Mouse (Mus musculus): ENCODE measurements around the gene Cacng6. TPM values are rescaled to one million over a fixed set of nuclear protein-coding genes. Genes with fewer than 3 reads are reported as not detected.
A peak's percentile ranks its signal among the peaks of the same experiment; 100 is the strongest.
"Not testable (repeated sequence)": the region's sequence is repeated elsewhere in the genome, so short reads cannot be mapped to it uniquely, and the experiment has no call there.

Gene Cacng6
- total and polyA plus RNA-seq, 2 experiments from 2014 or later = 0.20 TPM; not detected in 1

DNA sequence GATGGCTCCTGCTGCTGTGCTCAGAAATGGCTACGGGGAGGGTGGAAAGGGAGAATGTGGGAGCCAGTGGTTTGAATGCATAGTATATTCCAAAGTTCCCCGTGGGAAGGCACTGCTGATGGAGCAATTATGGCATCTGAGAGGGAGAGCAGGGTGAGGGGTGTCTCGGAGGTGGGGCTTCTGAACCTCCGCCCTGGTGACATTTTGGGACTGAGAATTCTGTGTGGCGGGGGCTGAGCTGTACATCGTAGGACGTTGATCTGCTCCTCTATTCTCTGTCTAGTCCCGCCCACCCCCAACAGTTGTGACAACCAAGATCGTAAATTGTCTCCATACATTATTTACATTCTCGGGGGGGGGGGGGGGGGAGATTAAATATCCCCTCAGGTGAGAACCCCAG, 26.6 kb upstream of the Cacng6 start:
- Histone ChIP-seq H3K36me3 (ENCODE audit: insufficient read depth, low read length) (peaks cover 2% of the 10 kb centered on the region; the same call in 1 of the 2 replicates), H3K4me2 (ENCODE audit: low read depth, low read length, poor library complexity, severe bottlenecking) (peak overlapping the region; percentile 15), H3K27ac (ENCODE audit: low read depth, low read length) (no peak overlapping the region), H3K27me3 (ENCODE audit: insufficient read depth, low read length) (no peaks in the 10 kb centered on the region), H3K9me3 (ENCODE audit: low read length) (no peaks in the 10 kb centered on the region), H3K4me1 (ENCODE audit: insufficient read depth, low read length) (peaks cover 7% of the 10 kb centered on the region), H3K9ac (replicated peaks; ENCODE audit: low read length, poor library complexity, severe bottlenecking) (no peak overlapping the region), H3K4me3 (ENCODE audit: low read depth, low read length) (no peak overlapping the region)
- ATAC-seq (ENCODE audit: low FRiP score) (no peak), DNase-seq (ENCODE audit: low spot score) (no peak)
- no peak for TF ChIP-seq CTCF (IDR thresholded peaks at IDR 0.05)
- 45% methylated on average over 10 of the region's 10 CpGs for WGBS

DNA sequence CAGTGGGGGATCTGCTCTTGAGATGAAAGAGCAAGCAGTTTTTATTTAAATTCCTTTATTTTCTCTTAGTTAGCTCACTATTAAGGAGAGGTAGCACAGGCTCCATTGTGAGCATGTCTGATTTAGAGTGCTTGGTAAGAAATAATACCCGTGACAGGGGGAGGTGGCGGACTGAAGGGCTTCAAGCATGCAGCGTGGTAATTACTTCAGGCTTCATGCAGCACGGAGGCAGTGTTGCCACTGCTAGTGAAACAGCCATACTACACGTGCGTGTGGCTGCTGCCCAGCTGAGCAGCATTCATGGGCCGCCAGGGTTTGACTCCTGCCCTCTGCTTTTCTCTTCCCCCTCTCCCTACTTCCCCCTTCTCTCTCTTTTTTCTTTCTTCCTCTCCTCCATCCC, 26.2 kb upstream of the Cacng6 start:
- Histone ChIP-seq H3K4me1 (ENCODE audit: insufficient read depth, low read length) (peaks cover 7% of the 10 kb centered on the region), H3K36me3 (ENCODE audit: insufficient read depth, low read length) (peaks cover 2% of the 10 kb centered on the region; the same call in 1 of the 2 replicates), H3K27me3 (ENCODE audit: insufficient read depth, low read length) (no peaks in the 10 kb centered on the region), H3K9me3 (ENCODE audit: low read length) (no peaks in the 10 kb centered on the region), H3K27ac (ENCODE audit: low read depth, low read length) (no peak overlapping the region), H3K4me3 (ENCODE audit: low read depth, low read length) (no peak overlapping the region), H3K9ac (replicated peaks; ENCODE audit: low read length, poor library complexity, severe bottlenecking) (no peak overlapping the region), H3K4me2 (ENCODE audit: low read depth, low read length, poor library complexity, severe bottlenecking) (peak overlapping the region; percentile 15; the same call in 1 of the 2 replicates)
- WGBS = 10% methylated on average over 7 of the region's 7 CpGs
- TF ChIP-seq CTCF (IDR thresholded peaks at IDR 0.05) = 0 out of 2 replicates have a peak, but pooled peaks have one; percentile 14
- ATAC-seq (ENCODE audit: low FRiP score) (no peak), DNase-seq (ENCODE audit: low spot score) (peak; percentile 7)

DNA sequence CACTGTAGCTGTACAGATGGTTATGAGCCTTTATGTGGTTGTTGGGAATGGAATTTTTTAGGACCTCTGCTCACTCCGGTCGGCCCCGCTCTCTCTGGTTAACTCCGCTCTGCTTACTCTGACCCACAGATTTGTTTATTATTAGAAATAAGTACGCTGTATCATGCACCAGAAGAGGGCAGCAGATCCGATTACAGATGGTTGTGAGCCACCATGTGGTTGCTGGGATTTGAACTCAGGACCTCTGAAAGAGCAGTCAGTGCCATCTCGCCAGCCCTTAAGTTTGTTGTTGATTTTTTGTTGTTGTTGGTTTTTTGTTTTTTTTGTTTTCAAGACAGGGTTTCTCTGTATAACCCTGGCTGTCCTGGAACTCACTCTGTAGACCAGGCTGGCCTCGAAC, 25.6 kb upstream of the Cacng6 start:
- H3K36me3 ChIP-seq (ENCODE audit: insufficient read depth, low read length); H3K4me2 ChIP-seq (ENCODE audit: low read depth, low read length, poor library complexity, severe bottlenecking); H3K9ac ChIP-seq (replicated peaks; ENCODE audit: low read length, poor library complexity, severe bottlenecking); ATAC-seq (ENCODE audit: low FRiP score); H3K4me1 ChIP-seq (ENCODE audit: insufficient read depth, low read length); H3K9me3 ChIP-seq (ENCODE audit: low read length); DNase-seq (ENCODE audit: low spot score); H3K4me3 ChIP-seq (ENCODE audit: low read depth, low read length); H3K27me3 ChIP-seq (ENCODE audit: insufficient read depth, low read length); H3K27ac ChIP-seq (ENCODE audit: low read depth, low read length): not testable (repeated sequence)
- WGBS = 92% methylated on average over 8 of the region's 8 CpGs

DNA sequence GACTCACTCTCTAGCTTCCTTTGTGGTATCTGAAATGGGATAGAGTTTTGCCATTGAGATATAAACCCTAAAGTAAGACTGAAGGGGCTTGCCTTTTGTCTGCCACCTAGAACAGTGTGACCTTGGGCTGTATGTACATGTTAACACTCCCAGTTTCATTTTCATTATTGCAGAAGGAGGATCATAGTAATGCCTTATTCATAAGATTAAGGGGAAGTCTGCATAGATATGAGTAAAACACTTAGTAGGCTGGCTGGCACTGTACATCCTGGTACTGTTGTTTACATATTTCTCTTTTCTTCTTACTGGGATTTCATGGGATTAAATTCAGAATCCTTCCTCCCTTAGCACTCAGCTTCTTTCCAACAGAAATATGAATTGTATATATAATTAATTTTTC, 24.1 kb upstream of the Cacng6 start:
- Histone ChIP-seq H3K27me3 (ENCODE audit: insufficient read depth, low read length) (no peaks in the 10 kb centered on the region), H3K4me3 (ENCODE audit: low read depth, low read length) (no peak overlapping the region), H3K9me3 (ENCODE audit: low read length) (no peaks in the 10 kb centered on the region), H3K4me2 (ENCODE audit: low read depth, low read length, poor library complexity, severe bottlenecking) (no peak overlapping the region), H3K27ac (ENCODE audit: low read depth, low read length) (no peak overlapping the region), H3K9ac (replicated peaks; ENCODE audit: low read length, poor library complexity, severe bottlenecking) (no peak overlapping the region), H3K4me1 (ENCODE audit: insufficient read depth, low read length) (peaks cover 4% of the 10 kb centered on the region; the same call in 1 of the 2 replicates), H3K36me3 (ENCODE audit: insufficient read depth, low read length) (peaks cover 2% of the 10 kb centered on the region; the same call in 1 of the 2 replicates)
- ATAC-seq (ENCODE audit: low FRiP score) = no peak
- no peak for DNase-seq (ENCODE audit: low spot score)
- TF ChIP-seq CTCF (IDR thresholded peaks at IDR 0.05) = no peak

DNA sequence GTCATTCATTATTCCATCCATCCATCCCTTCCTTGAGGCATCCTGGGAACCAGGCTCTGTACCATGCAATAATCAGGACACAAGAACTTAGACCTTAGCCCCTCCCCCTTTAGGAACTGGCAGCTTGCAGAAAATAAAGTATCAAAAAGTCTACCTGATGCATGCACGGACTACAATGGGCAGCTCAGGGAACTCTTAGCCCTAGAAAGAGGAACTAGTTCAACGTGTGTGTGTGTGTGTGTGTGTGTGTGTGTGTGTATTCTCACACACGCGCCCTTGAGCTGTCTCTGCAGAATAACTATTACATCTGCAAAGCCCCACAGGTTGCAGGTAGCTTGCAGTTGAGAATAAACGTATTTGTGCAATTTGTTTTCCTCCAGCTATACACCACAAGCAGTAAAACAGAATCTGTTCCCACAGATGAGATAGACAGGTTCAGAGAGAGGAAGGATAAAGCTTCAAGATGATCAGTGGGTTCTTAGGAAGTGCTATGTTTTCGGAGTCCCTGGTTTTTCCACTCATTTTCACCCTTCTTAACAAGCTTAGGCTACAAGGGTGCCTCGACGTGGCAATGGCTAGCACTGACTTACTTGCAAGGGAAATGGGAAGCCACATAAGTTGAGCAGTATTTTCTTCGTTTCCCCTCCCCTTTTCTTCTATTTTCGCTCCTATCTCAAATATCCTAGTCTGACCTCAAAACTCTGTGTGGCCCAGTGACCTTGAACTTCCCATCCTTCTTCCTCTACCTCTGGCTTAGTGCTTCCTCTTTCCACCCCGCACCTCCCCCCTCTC, 14.1 kb upstream of the Cacng6 start:
- H3K27me3 ChIP-seq (ENCODE audit: insufficient read depth, low read length) = peaks cover 13% of the 10 kb centered on the region; the same call in 1 of the 2 replicates
- H3K4me2 ChIP-seq (ENCODE audit: low read depth, low read length, poor library complexity, severe bottlenecking) = no peak overlapping the region
- H3K4me3 ChIP-seq (ENCODE audit: low read depth, low read length) = no peak overlapping the region
- 69% methylated on average over 11 of the region's 11 CpGs for WGBS
- TF ChIP-seq CTCF (IDR thresholded peaks at IDR 0.05) = no peak
- H3K27ac ChIP-seq (ENCODE audit: low read depth, low read length) = no peak overlapping the region
- DNase-seq (ENCODE audit: low spot score) = no peak
- H3K4me1 ChIP-seq (ENCODE audit: insufficient read depth, low read length) = peaks cover 6% of the 10 kb centered on the region; the same call in 1 of the 2 replicates
- H3K9me3 ChIP-seq (ENCODE audit: low read length) = no peaks in the 10 kb centered on the region
- ATAC-seq (ENCODE audit: low FRiP score) = no peak
- H3K9ac ChIP-seq (replicated peaks; ENCODE audit: low read length, poor library complexity, severe bottlenecking) = no peak overlapping the region
- H3K36me3 ChIP-seq (ENCODE audit: insufficient read depth, low read length) = 0 out of 2 replicates have a peak, but pooled peaks cover 3% of the 10 kb centered on the region

Measured in midbrain, postnatal 0 days (tissue).